Mouse (Mus musculus) small intestine, adult 2 months (tissue): ENCODE measurements at regions not wholly inside any gene's neighbourhood (a gene's known extent, or its start where the extent isn't known, plus 50 kb on each side); places are given as distances from the start of the nearest gene placed in this dataset.

Source experiments
- CTCF ChIP-seq: fragments of 200-500 bp; IDR thresholded peaks from 2 replicates; pipeline ENCODE4 v1.5.1; 2012; ENCODE audit warnings: low read depth, mild to moderate bottlenecking, control low read depth, inconsistent platforms, low read length, moderate library complexity, mixed read lengths; ENCODE audit not compliant: insufficient replicate concordance, insufficient read length; ENCODE audit errors: extremely low read depth
- POLR2A ChIP-seq: fragments of 200-500 bp; IDR thresholded peaks from 2 replicates; pipeline ENCODE4 v1.6.1; 2012; ENCODE audit warnings: low read depth, mild to moderate bottlenecking, control low read depth, inconsistent platforms, low read length, moderate library complexity

DNA sequence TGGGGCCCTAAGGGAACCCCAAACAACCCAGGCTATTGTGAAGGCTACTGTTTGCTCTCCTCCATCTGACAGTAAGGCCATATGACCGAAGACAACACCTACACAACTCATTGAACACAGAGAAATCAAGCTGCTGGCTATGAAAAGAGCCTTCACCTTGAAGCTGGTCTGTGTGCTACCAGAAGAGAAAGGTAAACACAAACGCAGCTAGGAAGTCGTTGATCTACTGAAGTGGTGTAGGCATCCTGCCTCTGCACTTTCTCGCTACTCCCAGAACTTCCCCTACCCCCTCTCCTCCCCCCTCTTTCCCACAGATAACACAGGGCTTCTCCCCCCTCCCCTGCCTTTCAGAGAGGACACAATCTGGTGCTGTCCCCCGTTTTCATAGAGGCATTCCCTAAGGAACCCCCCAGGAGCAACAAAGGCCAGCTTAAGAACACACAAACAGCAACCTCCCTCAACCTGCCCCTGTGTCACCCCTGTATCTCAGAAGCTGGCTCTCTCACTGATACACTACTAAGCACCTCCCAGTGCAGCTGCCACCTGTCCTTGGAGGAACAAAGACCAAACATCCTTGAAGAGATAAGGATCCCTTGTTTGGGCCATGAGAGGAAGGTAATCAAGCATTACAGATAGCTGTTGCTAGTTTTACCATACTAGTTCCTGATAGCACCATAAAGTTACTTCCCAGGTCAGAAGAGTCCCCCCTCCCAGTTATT is 368.2 kb upstream of the Pkdcc start:
- TF ChIP-seq CTCF (no peak), POLR2A (no peak)
